Mouse (Mus musculus) cerebellum, postnatal 4 days (tissue): Measurements from ENCODE around the gene 4930595D18Rik.
A peak's percentile ranks its signal among the peaks of the same experiment; 100 is the strongest.

ENCODE experiments used
- DNase-seq, 2 experiments: peaks; one replicate each; pipeline ENCODE4 v3.0.0; 2022; ENCODE audit warnings: low spot score in 2 of 2, mixed read lengths in 1 of 2

Gene 4930595D18Rik

DNA sequence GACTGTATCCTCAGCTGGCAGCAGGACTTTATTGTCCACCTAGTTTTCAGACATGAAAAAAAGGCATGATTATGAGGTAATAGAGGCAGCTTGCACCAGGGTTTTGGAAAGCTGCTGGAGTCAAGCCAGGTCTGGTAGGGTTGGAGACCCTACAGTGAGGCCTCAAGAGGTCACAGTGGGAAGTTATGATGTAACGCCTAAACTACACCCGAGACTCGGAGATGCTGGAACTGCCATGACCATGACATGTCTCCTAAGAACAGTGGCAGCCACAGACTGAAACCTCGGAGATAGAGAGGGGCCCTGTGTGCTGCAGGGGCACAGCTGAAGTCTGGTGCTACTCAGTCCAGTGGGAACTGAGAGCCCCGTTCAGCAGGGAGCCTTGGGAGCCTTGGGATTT is at the start of gene 4930595D18Rik:
Gene 4930595D18Rik, minus strand, starts transcription at position 16 of the 400 bp plus-strand sequence.
- DNase-seq: no peak

DNA sequence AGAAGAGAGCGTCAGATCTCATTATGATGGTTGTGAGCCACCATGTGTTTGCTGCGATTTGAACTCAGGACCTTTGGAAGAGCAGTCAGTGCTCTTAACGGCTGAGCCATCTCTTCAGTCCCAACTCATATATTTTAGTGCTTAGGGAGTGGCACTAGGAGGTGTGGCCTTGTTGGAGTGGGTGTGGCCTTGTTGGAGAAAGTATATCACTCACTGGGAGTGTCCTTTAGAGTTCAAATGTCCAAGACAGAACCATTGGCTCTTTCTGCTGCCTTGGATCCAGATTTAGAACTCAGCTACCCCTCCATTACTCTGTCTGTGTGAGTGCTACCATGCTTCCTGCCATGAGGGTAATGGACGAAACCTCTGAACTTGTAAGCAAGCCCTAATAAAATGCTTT is 49.5 kb upstream of the 4930595D18Rik start:
- no peak for DNase-seq

DNA sequence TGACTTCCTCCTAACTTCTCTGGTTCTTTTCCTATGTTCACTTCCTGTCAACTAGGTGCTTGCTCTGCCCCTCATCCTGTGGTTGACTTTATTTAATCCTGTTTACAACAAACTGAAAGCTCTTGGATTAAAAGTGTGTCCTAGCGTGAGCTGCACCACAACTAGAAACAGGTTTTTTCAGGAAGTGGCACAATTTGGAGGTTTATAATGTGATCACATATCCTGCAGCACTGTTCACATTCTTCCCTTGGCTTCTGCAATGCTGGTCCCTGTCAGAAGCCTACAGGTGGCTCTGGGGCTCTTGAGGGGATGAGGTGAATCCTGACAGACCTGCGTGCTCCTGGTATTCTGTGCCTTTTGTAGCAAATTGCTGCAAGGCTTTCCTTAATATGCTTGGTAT is 46.5 kb upstream of the 4930595D18Rik start:
- DNase-seq: no peak

DNA sequence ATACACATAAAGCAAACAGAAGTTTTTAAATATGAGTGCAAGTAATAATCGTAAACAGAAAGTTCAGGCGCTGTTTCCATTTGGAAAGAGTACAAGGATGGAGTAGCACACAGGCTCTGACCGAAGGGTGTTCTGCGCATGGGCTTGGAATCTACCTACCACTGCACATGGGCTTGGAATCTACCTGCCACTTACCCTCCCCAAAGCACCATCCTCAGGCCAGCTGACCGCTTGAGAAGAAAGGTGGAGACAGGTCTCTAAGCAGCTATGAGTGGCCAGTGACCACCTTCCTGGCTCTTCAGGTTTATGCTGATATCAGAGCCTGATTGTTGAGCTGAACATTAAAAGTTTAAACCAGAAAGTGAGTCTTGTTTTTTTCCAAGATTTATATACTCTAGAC is 44.2 kb upstream of the 4930595D18Rik start:
- DNase-seq: no peak

DNA sequence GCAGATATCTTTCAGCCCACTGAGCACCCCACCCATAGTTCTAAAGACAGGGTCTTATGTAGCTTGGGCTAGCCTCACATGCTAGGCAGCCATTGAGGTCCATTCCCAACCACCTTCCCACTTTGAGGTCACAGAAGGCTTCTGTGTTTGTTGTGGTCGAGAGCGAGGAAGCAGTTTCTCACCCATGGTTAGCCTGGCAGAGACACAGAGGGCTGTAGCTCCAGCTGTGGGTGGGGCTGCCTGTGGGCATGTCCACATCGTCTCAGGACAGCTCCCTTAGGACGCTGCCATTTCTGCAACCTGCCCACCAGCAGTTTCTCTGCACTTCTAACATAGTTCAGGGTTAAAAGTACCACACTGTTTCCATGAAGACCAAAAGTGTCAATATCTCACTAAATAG is 43.1 kb upstream of the 4930595D18Rik start:
- DNase-seq: no peak

DNA sequence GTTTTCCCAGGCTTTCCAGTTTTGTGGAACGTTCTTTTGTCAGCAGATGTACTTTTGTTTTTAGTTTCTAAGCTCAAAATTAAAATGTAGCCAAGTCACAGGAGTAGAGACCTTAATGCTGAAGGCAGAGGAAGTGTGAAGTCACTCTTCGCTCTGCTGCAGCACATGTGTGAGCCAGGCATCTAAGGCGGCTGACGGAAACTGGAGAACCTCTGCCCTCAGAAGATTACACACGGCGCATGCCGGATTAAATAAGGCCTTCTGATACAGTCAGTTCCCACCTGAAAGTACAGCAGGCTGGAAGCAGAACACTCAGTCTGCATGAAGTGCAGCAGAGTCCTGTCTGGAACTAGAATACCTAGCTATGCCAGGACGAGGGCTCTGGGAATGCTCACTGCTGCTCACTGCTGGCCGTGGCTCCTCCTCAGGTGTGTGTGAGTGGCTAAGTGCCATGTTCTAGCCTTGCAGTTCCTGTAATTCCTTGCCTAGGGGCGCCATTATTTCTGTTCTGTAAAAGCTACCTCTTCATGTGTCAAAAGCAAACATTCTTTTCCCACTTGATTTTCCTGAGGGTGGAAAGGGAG is 41.0 kb upstream of the 4930595D18Rik start:
- no peak for DNase-seq

DNA sequence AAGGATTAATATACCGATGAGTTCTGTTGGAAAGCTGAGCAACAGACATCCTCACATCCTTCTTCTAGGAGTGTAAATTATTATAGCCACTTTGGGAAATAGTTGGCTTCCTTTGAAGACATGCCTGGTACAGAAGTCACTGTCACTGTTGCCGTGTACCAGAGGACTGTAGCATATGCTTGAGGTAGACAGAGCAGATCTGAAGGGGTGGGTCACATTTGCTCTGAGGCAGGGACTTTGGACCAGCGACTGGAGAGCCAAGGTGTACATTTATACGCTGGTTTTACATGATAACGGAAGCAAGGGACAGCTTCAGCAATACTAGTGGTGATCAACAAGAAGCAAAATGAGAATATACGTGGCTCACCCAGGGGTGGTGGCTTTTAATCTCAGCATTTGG is 34.6 kb upstream of the 4930595D18Rik start:
- no peak for DNase-seq

DNA sequence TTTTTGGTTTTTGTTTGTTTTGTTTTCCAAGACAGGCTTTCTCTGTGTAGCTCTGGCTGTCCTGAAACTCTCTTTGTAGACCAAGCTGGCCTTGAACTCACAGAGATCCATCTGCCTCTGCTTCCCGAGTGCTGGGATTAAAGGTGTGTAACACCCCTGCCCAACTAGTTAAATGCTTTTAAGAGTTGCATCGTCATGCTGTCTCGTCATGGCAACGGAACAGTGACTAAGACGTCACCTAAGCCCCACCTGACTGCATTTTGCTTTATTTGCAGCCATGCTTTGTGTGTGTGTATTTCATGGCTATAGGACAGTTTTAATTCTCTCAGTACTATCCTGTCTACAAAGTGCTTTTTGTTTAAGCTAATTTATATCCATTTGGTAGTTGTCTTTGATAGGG is 27.4 kb upstream of the 4930595D18Rik start:
- DNase-seq: no peak

DNA sequence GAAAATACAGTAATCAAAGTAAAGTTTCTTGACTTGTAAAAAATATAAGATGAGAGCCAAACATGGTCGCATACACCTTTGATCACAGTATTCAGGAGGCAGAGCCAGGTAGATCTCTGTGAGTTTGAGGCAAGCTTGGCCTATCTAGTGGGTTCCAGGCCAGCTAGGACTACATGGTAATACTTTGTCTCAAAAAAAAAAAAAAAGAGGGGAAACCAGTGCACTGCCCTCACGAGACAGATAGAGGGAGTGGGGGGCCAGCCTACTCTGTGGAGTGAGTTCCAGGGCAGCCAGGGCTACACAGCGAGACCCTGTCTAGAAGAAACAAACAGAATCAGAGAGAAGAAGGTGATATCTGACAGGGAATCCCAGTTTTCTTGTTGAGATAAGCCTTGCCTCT is 23.4 kb upstream of the 4930595D18Rik start:
- no peak for DNase-seq

DNA sequence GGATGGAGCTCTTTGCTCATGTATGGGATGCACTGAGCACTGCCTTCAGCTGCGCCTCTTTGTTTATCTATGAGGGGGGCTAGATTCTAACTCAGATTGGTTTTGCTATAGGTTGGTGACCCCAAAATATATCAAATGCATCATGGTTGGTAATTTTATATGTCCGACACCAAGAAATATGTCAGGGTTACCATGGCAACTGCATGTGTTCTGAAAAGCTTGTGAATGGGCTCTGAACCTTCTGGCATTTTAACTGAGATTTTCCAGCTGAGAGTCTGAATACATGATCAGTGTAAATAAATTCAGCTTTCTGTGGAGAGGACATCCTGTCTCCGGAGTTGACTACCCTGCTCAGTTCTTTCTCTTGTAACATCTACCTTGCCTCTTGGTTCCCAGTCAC is 19.7 kb upstream of the 4930595D18Rik start:
- no peak for DNase-seq

DNA sequence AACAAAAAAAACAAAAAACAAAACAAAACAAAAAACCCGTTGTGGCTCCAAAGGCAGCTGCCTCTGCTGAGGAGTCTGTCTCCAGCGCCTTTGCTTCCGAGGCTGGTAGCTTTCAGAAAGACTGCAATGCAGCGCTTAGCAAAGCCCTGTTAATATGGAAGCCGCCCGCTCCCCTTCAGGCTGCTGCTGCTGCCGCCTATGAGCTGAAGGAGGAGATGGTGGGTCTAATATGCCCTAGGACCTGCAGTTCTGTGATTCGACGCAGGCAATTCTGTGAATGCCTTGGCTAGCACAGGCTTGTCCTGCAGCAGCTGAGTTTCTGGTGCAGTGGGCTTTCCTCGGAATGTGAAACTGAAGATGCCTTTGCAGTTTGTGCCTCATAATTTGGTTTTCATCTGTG is 18.8 kb upstream of the 4930595D18Rik start:
- DNase-seq: peak in 1 of 2 experiments; percentile 14

DNA sequence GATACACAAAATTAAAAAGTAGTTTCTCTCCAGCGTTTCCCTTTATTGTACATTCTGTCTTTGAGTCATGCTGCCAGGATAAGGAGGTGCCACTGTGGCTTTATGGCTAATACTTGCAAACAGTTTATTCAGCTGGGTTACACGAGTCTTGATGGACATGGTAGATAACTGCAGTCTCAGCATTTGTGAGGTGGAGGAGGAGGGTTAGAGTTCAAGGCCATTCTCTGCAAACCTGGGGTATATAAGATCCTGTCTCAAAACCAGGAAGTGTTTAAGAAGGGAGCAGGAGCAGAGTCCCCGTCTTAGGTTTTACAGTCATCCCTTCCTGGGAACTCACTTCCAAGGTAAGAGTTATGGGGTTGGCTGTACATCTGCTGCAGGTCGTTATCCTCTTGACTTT is 12.3 kb upstream of the 4930595D18Rik start:
- DNase-seq: no peak

DNA sequence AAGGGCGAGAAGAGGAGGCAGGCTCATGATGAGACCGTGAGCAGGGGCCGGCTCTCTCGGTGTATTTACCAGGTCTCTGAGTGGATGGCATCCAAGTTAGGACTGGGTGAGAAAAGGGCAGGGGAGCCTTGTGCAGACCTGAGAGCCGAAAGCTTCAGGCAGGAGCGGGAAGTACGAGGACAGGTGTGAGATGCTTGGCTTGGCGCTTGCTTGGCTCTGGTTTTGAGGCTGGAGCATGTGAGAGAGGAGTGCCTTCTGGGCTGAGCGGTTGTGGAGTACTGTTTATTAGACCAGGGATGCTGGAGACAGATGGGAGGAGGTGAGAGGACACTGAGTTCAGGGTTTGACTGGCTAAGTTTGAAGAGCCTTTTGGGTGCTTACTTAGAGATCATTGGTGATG is 9.0 kb upstream of the 4930595D18Rik start:
- DNase-seq: no peak

DNA sequence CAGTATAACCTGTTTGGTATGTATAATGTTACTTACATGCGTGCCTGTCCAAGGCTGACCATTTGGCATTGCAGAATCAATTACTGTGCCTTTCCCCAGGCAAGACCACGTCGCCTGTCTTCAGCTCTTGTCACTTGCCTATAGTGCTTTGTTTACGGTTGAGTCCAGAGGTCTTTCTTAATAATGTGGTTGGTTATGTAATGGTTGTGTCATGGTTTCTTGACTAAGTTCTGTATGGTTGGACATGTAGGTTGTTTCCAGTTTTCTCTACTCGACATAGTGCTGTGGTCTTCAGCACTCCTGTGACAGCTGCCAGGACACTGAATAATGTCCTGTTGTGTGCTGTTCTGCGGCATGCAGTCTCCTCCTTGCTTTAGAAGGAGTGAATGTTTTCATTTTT is 8.5 kb upstream of the 4930595D18Rik start:
- DNase-seq: no peak

DNA sequence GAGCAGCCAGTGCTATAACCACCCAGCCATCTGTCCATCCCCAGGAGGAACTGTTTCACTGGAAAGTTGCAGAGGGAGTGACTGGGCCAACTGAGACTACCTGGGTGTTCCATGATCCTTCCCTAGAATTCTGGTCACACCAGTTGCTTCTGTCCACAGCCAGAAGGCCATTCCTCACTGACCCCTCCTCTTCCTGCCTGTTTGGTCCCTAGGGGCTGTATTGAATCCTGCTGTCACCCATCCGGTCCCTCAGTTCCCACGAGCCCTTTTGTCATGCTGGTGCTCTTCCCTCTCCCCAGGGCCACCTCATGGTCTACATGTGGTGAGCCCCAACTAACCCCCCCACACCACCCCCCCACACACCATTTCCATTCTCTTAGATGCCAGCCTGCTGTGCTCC is 6.6 kb upstream of the 4930595D18Rik start:
- no peak for DNase-seq

DNA sequence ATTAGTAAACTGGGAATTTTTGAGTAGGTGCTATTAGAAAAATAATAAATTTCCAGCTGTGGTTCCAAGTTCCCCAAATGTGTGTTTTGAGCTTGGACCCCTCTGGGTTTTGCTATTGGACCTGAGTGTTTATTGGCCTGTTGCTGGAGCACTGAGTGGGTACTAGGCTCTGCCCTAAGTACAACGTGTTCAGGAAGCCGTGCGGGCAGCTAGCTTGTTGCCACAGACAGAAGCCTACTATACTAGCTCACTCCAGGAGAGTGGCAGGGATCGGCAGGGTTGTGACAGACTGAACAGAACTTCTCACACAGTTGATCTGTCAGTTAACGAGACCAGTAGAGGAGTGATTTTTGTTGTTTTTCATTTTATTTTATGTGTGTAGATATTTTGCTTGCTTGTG is 6.1 kb upstream of the 4930595D18Rik start:
- DNase-seq: no peak

DNA sequence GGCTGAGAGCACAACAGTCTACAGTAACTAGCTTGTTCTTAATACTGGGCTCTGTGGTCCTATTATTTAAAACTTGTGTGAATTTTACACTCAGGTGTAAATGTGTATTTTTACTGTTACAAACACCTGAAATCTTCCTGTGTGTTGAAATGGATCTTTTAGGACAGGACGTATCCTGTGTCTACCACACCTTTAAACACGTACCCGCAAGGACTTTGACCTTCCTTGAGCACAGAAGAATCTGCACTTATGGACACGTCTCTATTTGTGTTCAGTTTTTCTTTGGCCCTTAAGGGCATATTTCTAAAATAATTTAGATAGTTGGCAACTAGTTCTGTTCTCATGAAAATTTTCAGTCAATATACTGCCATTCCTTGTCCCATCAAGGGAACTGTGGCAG is 4.0 kb upstream of the 4930595D18Rik start:
- no peak for DNase-seq

DNA sequence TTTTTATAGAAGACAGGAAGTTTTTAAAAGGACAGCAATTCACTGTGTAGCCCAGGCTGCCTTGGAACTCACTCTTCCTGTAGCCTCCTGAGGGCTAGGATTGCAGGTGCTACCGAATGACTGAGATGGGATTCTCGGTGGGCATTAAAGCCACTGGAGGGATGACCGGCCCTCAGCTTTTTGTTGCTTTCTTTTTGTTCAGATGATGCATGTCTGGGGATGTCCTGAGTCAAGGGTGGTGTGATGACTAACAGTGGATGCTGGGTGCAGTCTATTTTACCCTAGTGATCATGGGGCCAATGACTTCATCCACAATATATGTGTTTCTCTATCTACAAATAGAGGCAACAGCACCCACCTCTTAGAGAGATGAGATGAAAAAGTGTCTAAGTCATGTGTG is 2.7 kb upstream of the 4930595D18Rik start:
- no peak for DNase-seq

DNA sequence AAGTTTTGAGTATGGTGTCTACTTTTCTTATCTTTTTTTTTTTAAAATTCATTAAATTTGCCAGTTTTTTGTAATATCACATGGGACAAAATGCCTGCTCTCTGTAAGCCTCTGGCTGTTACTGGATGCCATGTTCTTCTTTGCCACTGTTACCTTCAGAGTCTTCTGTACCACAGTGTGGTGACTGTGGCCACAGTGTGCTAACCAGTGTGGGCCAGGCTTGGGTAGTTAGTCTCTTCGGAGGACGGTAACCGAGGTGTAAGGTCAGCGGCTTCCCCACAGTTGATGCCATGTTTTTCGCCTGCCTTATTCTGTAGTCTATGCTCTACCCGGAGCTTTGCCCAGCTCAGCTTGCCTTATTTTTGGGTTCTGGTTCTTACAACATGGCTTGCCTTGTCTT is 1.9 kb downstream of the 4930595D18Rik start:
- DNase-seq: no peak

DNA sequence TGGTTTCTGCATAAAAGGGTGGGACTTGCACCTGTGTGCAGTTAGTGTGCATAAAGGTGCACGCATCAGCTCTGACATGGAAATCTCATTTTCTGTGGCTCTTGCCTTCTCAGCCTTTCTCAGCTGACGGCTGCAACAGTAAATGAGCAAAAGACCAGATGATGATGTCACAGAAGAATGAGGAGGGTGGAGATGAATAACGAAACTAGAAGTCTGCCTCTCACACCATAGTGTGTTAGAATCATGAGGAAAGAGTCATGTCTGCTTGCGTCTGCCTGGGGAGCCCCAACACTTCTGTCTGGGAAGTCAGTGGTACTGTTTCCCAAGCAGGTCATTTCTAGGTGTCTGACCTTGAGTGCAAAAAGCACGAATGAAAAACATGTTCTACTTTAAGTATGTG is 2.4 kb downstream of the 4930595D18Rik start:
- DNase-seq: no peak

DNA sequence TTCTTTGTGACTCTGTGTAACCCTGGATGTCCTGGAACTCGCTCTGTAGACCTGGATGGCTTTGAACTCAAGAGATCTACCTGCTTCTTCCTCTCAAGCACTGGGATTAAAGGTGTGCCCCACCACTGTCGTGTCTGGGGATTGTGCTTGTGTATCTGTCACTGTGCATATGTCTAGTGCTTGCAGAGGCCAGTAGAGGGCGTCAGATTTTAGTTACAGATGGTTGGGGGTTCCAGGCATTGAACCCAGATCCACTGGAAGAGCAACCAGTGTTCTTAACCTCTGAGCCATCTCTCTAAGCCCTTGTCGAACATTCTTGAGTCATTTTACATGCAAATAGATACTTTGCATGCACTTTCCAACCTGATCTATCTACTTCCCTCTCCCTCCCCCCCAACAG is 5.5 kb downstream of the 4930595D18Rik start:
- no peak for DNase-seq

DNA sequence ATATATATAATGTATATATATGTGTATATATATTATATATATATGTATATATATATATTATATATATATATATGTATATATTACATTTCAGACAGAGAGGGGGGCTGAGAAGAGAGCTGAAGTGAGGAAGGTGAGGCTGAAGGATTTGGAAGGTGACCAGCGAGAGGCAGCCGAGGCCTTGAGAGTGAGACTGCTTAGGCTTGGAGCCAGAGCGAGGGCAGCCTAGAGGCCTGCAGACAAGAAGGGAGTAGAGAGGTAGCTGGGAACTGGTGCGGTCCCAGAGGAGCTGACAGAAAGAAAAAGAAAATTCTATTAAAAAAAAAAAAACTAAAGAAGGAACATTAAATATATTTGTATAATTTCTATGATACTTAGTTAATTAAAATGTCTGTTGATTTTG is 15.4 kb downstream of the 4930595D18Rik start:
- DNase-seq: no peak

DNA sequence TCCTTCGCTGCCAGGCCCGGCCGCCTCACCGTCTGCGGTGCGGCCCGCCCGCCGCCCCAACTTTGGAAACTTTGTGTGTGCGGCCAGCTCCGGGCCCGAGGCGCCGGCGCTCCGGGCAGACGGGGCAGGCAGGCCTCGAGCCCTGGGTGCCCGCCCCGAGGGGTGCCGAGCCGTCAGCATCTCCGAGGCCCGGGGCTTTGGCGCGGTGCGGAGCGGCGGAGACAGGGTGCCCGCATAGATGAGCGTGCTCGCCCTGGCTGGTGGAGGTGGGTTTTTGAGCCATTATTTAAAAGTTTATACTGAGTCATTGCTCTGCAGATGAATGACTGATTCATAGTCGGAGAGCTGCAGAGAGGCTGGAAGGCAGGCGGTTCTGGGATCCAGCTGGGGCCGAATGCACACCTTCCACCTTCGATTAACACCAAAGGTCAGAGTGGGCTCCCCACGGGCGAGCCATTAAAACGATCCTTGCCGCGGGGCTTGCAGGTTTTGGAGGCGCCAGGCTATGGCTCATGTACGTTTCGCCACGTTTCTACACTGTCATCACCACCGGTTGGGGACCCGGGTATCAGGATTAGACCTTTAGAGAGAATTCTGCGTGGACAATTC is 17.5 kb downstream of the 4930595D18Rik start:
- DNase-seq: no peak
